Mouse (Mus musculus) limb, embryonic 10.5 days (tissue): ENCODE measurements at regions not wholly inside any gene's neighbourhood (a gene's known extent, or its start where the extent isn't known, plus 50 kb on each side); places are given as distances from the start of the nearest gene placed in this dataset.

ENCODE experiments used
- DNase-seq: peaks from one replicate; pipeline ENCODE4 v3.0.0-alpha.2; 2017; ENCODE audit warnings: low spot score
- H3K27ac ChIP-seq: fragments of 300-500 bp; sonication (generic); 2 replicates; pipeline ENCODE4 v1.5.1; 2016; ENCODE audit warnings: mild to moderate bottlenecking
- H3K27me3 ChIP-seq: fragments of 300-500 bp; sonication (generic); 2 replicates; pipeline ENCODE4 v1.6.1; 2016; ENCODE audit warnings: low read depth, mild to moderate bottlenecking; ENCODE audit not compliant: poor library complexity, severe bottlenecking
- H3K36me3 ChIP-seq: fragments of 300-500 bp; sonication (generic); 2 replicates; pipeline ENCODE4 v1.6.1; 2016; ENCODE audit warnings: mild to moderate bottlenecking, moderate library complexity
- H3K4me1 ChIP-seq: fragments of 300-500 bp; sonication (generic); 2 replicates; pipeline ENCODE4 v1.6.1; 2016
- H3K4me3 ChIP-seq: fragments of 300-500 bp; sonication (generic); 2 replicates; pipeline ENCODE4 v1.5.1; 2016; ENCODE audit warnings: mild to moderate bottlenecking, moderate library complexity
- H3K9me3 ChIP-seq: fragments of 300-500 bp; sonication (generic); replicated peaks from 2 replicates; pipeline ENCODE4 v1.6.1; 2016; ENCODE audit warnings: mild to moderate bottlenecking
- WGBS: fragments of 180-500 bp; shearing (Covaris S2); methylation state at CpG from one replicate; pipeline ENCODE4 v1.1.7; 2016; 5-methylcytosine and 5-hydroxymethylcytosine counted together

GRCm38 (mm10) chr15:97112452-97113200 is 56.9 kb upstream of the Slc38a4 start:
- Histone ChIP-seq H3K36me3 (no peaks in the 10 kb centered on the region), H3K27me3 (no peaks in the 10 kb centered on the region), H3K4me1 (peaks cover 44% of the 10 kb centered on the region), H3K27ac (peak overlapping the region; percentile 92), H3K4me3 (0 out of 2 replicates have a peak overlapping the region, but pooled peaks have one; percentile 13), H3K9me3 (no peaks in the 10 kb centered on the region)
- DNase-seq = no peak
- 85% methylated on average over 19 of the region's 19 CpGs for WGBS

- Histone ChIP-seq H3K4me3 (0 out of 2 replicates have a peak overlapping the region, but pooled peaks have one; percentile 8), H3K9me3 (no peaks in the 10 kb centered on the region), H3K4me1 (peaks cover 55% of the 10 kb centered on the region), H3K36me3 (no peaks in the 10 kb centered on the region), H3K27ac (peak overlapping the region; percentile 92), H3K27me3 (no peaks in the 10 kb centered on the region)
- DNase-seq = peak; percentile 65
- 40% methylated on average over 11 of the region's 11 CpGs for WGBS
Measured at GRCm38 (mm10) chr15:97111320-97112192, 55.8 kb upstream of the Slc38a4 start.

GRCm38 (mm10) chr15:97107779-97108178 is 52.0 kb upstream of the Slc38a4 start:
- H3K9me3 ChIP-seq = no peaks in the 10 kb centered on the region
- 7% methylated on average over 10 of the region's 10 CpGs for WGBS

GRCm38 (mm10) chr15:97106556-97106955 is 50.8 kb upstream of the Slc38a4 start:
- no peak for DNase-seq
- H3K4me3 ChIP-seq = no peak overlapping the region
- 86% methylated on average over 6 of the region's 6 CpGs for WGBS
- H3K27ac ChIP-seq = peak overlapping the region; percentile 71; the same call in 1 of the 2 replicates
- H3K9me3 ChIP-seq = no peaks in the 10 kb centered on the region
- no peaks in the 10 kb centered on the region for H3K27me3 ChIP-seq
- H3K36me3 ChIP-seq = no peaks in the 10 kb centered on the region
- H3K4me1 ChIP-seq = peaks cover 58% of the 10 kb centered on the region

More at GRCm38 (mm10) chr15:97107779-97108178, 52.0 kb upstream of the Slc38a4 start:
- DNase-seq = peak; percentile 60
- Histone ChIP-seq H3K27me3 (no peaks in the 10 kb centered on the region), H3K27ac (peak overlapping the region; percentile 71), H3K36me3 (no peaks in the 10 kb centered on the region), H3K4me3 (no peak overlapping the region), H3K4me1 (peaks cover 61% of the 10 kb centered on the region)
